Mouse (Mus musculus): Measurements from ENCODE around the gene Ncbp1. TPM values are rescaled to one million over a fixed set of nuclear protein-coding genes. Genes with fewer than 3 reads are reported as not detected.
A peak's percentile ranks its signal among the peaks of the same experiment; 100 is the strongest.
"Not testable (repeated sequence)": the region's sequence is repeated elsewhere in the genome, so short reads cannot be mapped to it uniquely, and the experiment has no call there.

Ncbp1 gene
- polyA plus RNA-seq, 1 experiment from 2014 or later = 85.4 TPM

DNA sequence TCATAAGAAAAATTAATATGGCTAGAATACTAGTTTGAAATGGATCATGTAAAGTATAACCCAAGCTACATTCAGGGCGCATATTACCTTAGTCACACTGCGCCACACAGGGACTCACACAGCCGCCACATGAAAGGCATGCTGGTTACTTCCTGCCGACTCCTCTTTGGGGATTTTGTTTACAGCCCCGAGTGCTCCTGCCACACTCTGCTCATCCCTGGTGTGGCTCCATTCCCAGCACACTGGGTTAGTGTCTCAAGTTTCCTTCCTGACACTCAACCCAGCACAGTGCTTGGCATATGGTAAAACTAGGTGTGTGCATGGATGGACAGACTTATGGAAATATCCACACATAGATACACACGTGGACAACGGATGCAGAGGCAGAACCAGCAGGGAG is 43.8 kb downstream of the Ncbp1 start:
- no peak overlapping the region for H3K4me2 ChIP-seq (replicated peaks)
- no peak overlapping the region for H3K9ac ChIP-seq
- no peaks in the 10 kb centered on the region for H3K27me3 ChIP-seq
- no peaks in the 10 kb centered on the region for H3K9me3 ChIP-seq
- H3K27ac ChIP-seq = no peak overlapping the region
- ATAC-seq (ENCODE audit: low FRiP score, low read depth) = no peak
- WGBS = 79% methylated on average over 7 of the region's 7 CpGs
- H3K36me3 ChIP-seq = peaks cover 86% of the 10 kb centered on the region
- H3K4me3 ChIP-seq = no peak overlapping the region
- peaks cover 9% of the 10 kb centered on the region; the same call in 1 of the 2 replicates for H3K4me1 ChIP-seq

- no peak for ATAC-seq (ENCODE audit: low FRiP score, low read depth)
- H3K4me3 ChIP-seq = no peak overlapping the region
- peaks cover 87% of the 10 kb centered on the region for H3K36me3 ChIP-seq
- peaks cover 9% of the 10 kb centered on the region; the same call in 1 of the 2 replicates for H3K4me1 ChIP-seq
- no peaks in the 10 kb centered on the region for H3K9me3 ChIP-seq
- WGBS = 52% methylated on average over 8 of the region's 8 CpGs
- H3K27ac ChIP-seq = no peak overlapping the region
- H3K27me3 ChIP-seq = no peaks in the 10 kb centered on the region
- no peak overlapping the region for H3K9ac ChIP-seq
- no peak overlapping the region for H3K4me2 ChIP-seq (replicated peaks)
Measured at GRCm38 (mm10) chr4:46185423-46185822, 47.0 kb downstream of the Ncbp1 start.

GRCm38 (mm10) chr4:46185890-46186289 is 47.5 kb downstream of the Ncbp1 start:
- H3K27ac ChIP-seq = no peak overlapping the region
- no peak overlapping the region for H3K4me3 ChIP-seq
- H3K36me3 ChIP-seq = peaks cover 88% of the 10 kb centered on the region
- no peaks in the 10 kb centered on the region for H3K27me3 ChIP-seq
- ATAC-seq (ENCODE audit: low FRiP score, low read depth) = no peak
- WGBS = 80% methylated on average over 9 of the region's 9 CpGs
- H3K4me1 ChIP-seq = peaks cover 9% of the 10 kb centered on the region; the same call in 1 of the 2 replicates
- H3K9ac ChIP-seq = no peak overlapping the region
- H3K4me2 ChIP-seq (replicated peaks) = no peak overlapping the region
- H3K9me3 ChIP-seq = no peaks in the 10 kb centered on the region

GRCm38 (mm10) chr4:46186466-46186865 is 48.1 kb downstream of the Ncbp1 start:
- Histone ChIP-seq H3K4me3 (no peak overlapping the region), H3K4me1 (peaks cover 3% of the 10 kb centered on the region; the same call in 1 of the 2 replicates), H3K27ac (no peak overlapping the region), H3K27me3 (no peaks in the 10 kb centered on the region), H3K9me3 (no peaks in the 10 kb centered on the region), H3K4me2 (replicated peaks) (no peak overlapping the region), H3K36me3 (peaks cover 88% of the 10 kb centered on the region), H3K9ac (no peak overlapping the region)
- ATAC-seq (ENCODE audit: low FRiP score, low read depth) = no peak
- 75% methylated on average over 3 of the region's 3 CpGs for WGBS

DNA sequence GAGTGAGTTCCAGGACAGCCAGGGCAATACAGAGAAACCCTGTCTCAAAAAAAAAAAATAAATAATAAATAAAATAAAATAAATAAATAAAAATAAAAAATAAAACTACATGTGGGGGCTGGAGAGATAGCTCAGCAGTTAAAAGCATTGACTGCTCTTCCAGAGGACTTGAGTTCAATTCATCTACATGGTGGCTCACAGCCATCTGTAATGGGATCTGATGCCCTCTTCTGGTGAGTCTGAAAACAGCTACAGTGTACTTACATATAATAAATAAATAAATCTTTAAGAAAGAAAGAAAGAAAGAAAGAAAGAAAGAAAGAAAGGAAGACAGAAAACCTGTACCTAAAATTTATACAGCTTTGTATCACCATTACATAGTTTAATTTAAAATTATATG is 53.6 kb downstream of the Ncbp1 start:
- not testable (repeated sequence) for H3K4me3 ChIP-seq; H3K9me3 ChIP-seq; H3K4me2 ChIP-seq (replicated peaks); ATAC-seq (ENCODE audit: low FRiP score, low read depth); H3K9ac ChIP-seq; H3K27me3 ChIP-seq; H3K27ac ChIP-seq
- H3K36me3 ChIP-seq = peaks cover 42% of the 10 kb centered on the region
- peaks cover 25% of the 10 kb centered on the region for H3K4me1 ChIP-seq

- 1% methylated on average over 41 of the region's 70 CpGs for WGBS
- H3K9me3 ChIP-seq = no peaks in the 10 kb centered on the region
- H3K4me2 ChIP-seq (replicated peaks) = peak within 1 kb of the TSS; percentile 90
Measured at GRCm38 (mm10) chr4:46195781-46196487, 57.5 kb downstream of the Ncbp1 start, which contains the start of gene Xpa. Gene Xpa (minus strand): TSS chr4:46196311.

GRCm38 (mm10) chr4:46196513-46196912 is 58.1 kb downstream of the Ncbp1 start:
- peak overlapping the region; percentile 88 for H3K4me3 ChIP-seq
- WGBS = 50% methylated on average over 6 of the region's 6 CpGs
- no peak; the same call in 1 of the 2 replicates for ATAC-seq (ENCODE audit: low FRiP score, low read depth)
- peak overlapping the region; percentile 90 for H3K4me2 ChIP-seq (replicated peaks)
- H3K27me3 ChIP-seq = peaks cover 26% of the 10 kb centered on the region
- H3K27ac ChIP-seq = peak overlapping the region; percentile 88
- H3K9me3 ChIP-seq = no peaks in the 10 kb centered on the region
- peak overlapping the region; percentile 94 for H3K9ac ChIP-seq
- no peaks in the 10 kb centered on the region; the same call in 1 of the 2 replicates for H3K36me3 ChIP-seq
- H3K4me1 ChIP-seq = peaks cover 25% of the 10 kb centered on the region

More at GRCm38 (mm10) chr4:46195781-46196487, 57.5 kb downstream of the Ncbp1 start, which contains the start of gene Xpa:
- peak; percentile 94 for ATAC-seq (ENCODE audit: low FRiP score, low read depth)
- Histone ChIP-seq H3K4me3 (peak within 1 kb of the TSS; percentile 88), H3K4me1 (peaks cover 25% of the 10 kb centered on the region), H3K27ac (peak within 1 kb of the TSS; percentile 88), H3K9ac (peak within 1 kb of the TSS; percentile 94), H3K27me3 (peaks cover 21% of the 10 kb centered on the region), H3K36me3 (peaks cover 5% of the 10 kb centered on the region)

GRCm38 (mm10) chr4:46198064-46198463 is 59.7 kb downstream of the Ncbp1 start:
- WGBS = 71% methylated on average over 5 of the region's 5 CpGs
- Histone ChIP-seq H3K4me2 (replicated peaks) (no peak overlapping the region), H3K9me3 (no peaks in the 10 kb centered on the region), H3K9ac (no peak overlapping the region), H3K36me3 (no peaks in the 10 kb centered on the region), H3K4me3 (no peak overlapping the region), H3K4me1 (peaks cover 33% of the 10 kb centered on the region), H3K27ac (no peak overlapping the region), H3K27me3 (peaks cover 38% of the 10 kb centered on the region)
- ATAC-seq (ENCODE audit: low FRiP score, low read depth) = no peak

DNA sequence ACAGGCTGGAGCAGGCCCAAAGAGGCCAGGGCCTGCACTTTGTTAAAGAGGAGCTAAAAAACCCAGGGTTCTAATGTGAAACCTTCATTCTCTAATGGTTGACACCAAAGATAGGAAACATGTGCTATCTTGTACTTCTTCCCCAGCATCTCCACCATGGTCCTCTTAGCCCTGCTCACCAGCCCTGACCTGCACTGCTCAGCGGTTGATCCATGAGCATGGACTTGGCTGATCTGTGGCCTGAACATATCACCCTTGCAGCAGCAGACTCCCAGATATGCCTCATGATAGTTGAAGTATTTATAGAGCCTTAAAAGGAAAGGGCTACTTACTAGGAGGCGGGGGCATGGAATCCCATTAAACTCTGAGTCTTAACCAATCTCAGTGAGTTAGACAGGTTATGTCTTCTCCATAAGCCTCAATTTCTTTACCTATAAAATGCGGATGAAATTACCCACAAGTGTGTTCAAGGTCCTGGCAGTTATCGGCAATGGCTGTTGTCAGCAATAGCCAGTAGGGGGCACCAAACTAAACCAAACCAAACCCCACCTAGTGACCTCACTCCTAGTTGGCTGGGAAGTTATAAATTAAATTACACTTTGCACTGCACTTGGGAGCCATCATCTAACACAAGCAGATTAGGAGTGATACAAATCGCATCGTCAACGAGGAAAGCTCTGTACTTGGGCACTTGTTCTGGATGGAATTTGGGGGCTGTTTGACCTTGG is 63.6 kb downstream of the Ncbp1 start:
- Histone ChIP-seq H3K27me3 (peaks cover 52% of the 10 kb centered on the region), H3K9ac (peak overlapping the region; percentile 51; the same call in 1 of the 2 replicates), H3K27ac (no peak overlapping the region), H3K9me3 (0 out of 2 replicates have a peak, but pooled peaks cover 1% of the 10 kb centered on the region), H3K36me3 (no peaks in the 10 kb centered on the region), H3K4me2 (replicated peaks) (peak overlapping the region; percentile 64), H3K4me3 (peak overlapping the region; percentile 32), H3K4me1 (peaks cover 7% of the 10 kb centered on the region; the same call in 1 of the 2 replicates)
- WGBS = 8% methylated on average over 7 of the region's 7 CpGs
- 0 out of 2 replicates have a peak, but pooled peaks have one; percentile 48 for ATAC-seq (ENCODE audit: low FRiP score, low read depth)

- Histone ChIP-seq H3K9ac (peak overlapping the region; percentile 51), H3K27ac (no peak overlapping the region), H3K36me3 (no peaks in the 10 kb centered on the region), H3K4me2 (replicated peaks) (peak overlapping the region; percentile 64), H3K4me3 (peak overlapping the region; percentile 32), H3K4me1 (peaks cover 7% of the 10 kb centered on the region; the same call in 1 of the 2 replicates), H3K27me3 (peaks cover 49% of the 10 kb centered on the region), H3K9me3 (0 out of 2 replicates have a peak, but pooled peaks cover 4% of the 10 kb centered on the region)
- 9% methylated on average over 23 of the region's 23 CpGs for WGBS
- no peak for ATAC-seq (ENCODE audit: low FRiP score, low read depth)
Measured at GRCm38 (mm10) chr4:46202562-46203126, 64.2 kb downstream of the Ncbp1 start.

DNA sequence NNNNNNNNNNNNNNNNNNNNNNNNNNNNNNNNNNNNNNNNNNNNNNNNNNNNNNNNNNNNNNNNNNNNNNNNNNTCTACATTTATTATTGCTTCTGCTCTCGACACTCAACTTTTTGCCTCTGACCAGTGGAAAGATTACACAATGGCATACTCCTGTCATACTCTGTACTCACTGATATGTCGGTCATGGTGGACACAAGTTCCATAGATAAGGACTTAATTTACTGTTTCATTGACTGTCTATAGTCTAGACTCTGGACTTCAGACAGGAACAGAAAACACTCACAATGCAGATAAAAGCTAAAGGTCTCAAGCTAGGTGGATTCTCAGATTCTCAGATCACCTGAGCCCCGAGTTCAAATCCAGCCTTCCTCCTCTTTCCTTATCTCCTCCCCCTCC is 82.7 kb downstream of the Ncbp1 start:
- no peak overlapping the region for H3K4me3 ChIP-seq
- H3K9me3 ChIP-seq = no peaks in the 10 kb centered on the region
- H3K4me2 ChIP-seq (replicated peaks) = no peak overlapping the region
- no peak overlapping the region for H3K9ac ChIP-seq
- 88% methylated on average over 3 of the region's 3 CpGs for WGBS
- no peaks in the 10 kb centered on the region for H3K4me1 ChIP-seq
- no peak overlapping the region for H3K27ac ChIP-seq
- H3K27me3 ChIP-seq = no peaks in the 10 kb centered on the region
- ATAC-seq (ENCODE audit: low FRiP score, low read depth) = no peak
- no peaks in the 10 kb centered on the region for H3K36me3 ChIP-seq
